Mouse (Mus musculus) small intestine, adult 2 months (tissue): ENCODE measurements at regions not wholly inside any gene's neighbourhood (a gene's known extent, or its start where the extent isn't known, plus 50 kb on each side); places are given as distances from the start of the nearest gene placed in this dataset.

Experiments
- CTCF ChIP-seq: fragments of 200-500 bp; IDR thresholded peaks from 2 replicates; pipeline ENCODE4 v1.5.1; 2012; ENCODE audit warnings: low read depth, mild to moderate bottlenecking, control low read depth, inconsistent platforms, low read length, moderate library complexity, mixed read lengths; ENCODE audit not compliant: insufficient replicate concordance, insufficient read length; ENCODE audit errors: extremely low read depth
- POLR2A ChIP-seq: fragments of 200-500 bp; IDR thresholded peaks from 2 replicates; pipeline ENCODE4 v1.6.1; 2012; ENCODE audit warnings: low read depth, mild to moderate bottlenecking, control low read depth, inconsistent platforms, low read length, moderate library complexity

DNA sequence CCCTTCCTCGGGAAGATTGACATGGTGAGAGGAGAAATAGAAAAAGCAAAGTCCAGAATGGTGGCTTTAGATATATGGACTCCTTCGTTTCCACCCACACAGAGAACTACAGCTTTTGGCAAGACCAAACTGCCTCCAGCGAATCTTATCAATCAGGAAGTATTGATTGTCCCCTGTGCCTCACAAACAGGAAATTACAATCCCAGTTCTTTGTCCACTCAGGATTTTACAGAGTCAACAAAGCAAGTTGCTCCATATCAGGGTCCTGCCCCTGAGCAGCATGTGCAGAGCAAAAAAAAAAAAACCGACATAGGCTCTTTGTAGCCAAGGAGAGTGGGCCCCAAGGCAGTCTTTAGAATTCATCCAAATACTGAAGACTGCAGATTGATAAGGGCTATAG lies 454.8 kb downstream of the Nr2f2 start:
- TF ChIP-seq POLR2A (no peak), CTCF (no peak)
